Mouse (Mus musculus): ENCODE results near the gene Zfp423.

The Zfp423 gene

DNA sequence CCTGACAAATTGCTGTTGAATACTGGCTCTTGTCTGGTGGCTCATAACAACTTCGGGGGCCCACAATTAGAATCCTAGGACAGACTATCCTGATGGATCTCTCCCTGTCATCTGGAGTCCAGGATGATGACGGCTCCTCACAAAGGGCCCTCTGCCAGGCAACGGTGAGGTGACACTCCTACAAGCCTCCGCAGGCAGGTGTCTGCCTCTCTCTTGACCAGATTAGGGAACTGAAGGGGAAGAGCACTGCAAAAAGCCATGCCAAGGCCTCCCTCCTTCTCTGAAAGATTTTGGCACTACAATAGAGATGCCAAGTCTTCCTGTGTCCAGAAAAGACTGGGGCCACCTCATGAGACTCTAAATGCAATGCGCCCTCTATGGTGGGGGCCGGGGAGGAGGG, 7.1 kb downstream of the Zfp423 start:
- no peak for DNase-seq (ENCODE audit: low read depth, low spot score)

- peak; percentile 63 for DNase-seq (ENCODE audit: low read depth, low spot score)
Observed at GRCm38 (mm10) chr8:87944225-87944934, 15.0 kb downstream of the Zfp423 start.

- DNase-seq (ENCODE audit: low read depth, low spot score): no peak
Observed at GRCm38 (mm10) chr8:87943651-87944091, 15.7 kb downstream of the Zfp423 start.

GRCm38 (mm10) chr8:87940646-87941045, 18.7 kb downstream of the Zfp423 start:
- DNase-seq (ENCODE audit: low read depth, low spot score): no peak

DNA sequence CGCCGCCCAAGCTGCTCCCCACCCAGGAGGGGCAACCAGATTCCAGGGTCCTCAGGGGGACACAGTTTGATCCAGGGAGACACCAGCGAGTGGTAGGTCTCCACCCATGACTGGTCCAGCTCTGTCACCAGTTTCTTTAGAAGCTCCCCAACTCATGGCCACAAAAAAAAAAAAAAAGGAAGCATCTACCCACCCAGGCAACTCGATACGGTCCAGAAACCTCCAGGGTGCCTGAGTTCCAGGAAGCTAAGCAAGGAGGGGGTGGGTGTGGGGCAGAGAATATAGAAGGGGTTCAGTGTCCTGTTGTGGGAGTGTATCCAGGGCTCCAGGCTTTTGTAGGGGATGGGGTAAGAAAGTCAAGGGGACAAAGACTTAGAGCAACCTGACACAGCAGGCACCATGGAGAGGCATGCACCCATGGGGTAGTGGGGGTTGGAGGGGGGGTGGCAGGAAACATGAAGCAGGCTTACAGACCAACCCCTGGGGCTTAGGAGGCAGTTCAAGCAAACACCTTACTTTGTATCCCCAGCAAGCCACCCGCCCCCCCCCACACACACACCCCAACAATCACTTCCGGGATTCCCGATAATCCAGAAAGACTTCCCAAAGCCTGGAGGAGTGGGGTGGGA, 20.0 kb downstream of the Zfp423 start:
- DNase-seq (ENCODE audit: low read depth, low spot score): no peak

GRCm38 (mm10) chr8:87938351-87939232, 20.8 kb downstream of the Zfp423 start:
- DNase-seq (ENCODE audit: low read depth, low spot score): peak; percentile 83

GRCm38 (mm10) chr8:87937211-87937610, 22.2 kb downstream of the Zfp423 start:
- DNase-seq (ENCODE audit: low read depth, low spot score): no peak

DNA sequence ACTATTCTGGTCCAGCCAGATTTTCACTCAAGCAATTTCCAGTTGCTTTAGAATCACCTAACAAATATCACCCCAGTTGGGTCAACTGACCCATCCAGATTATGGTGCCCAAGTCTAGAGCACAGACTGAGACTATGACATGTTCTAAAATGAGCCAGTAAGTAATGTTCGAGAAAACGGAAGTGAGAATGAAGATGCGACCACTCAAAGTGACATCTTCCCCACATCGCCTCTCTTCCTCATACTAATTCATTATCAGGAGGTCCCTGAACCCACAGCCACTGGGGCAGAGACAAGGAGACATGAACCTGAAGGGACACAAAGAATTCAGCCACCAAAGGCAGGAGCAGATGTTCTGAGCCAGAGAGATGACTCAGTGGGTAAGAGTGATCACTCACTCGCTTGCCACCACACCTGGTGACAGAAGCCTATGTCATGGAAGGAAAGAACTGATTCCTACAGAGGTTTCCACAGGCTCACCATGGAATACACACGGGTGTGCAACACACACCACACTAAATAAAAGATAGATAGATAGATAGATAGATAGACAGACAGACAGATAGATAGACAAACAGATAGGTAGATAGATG, 24.2 kb downstream of the Zfp423 start:
- DNase-seq (ENCODE audit: low read depth, low spot score): no peak

DNA sequence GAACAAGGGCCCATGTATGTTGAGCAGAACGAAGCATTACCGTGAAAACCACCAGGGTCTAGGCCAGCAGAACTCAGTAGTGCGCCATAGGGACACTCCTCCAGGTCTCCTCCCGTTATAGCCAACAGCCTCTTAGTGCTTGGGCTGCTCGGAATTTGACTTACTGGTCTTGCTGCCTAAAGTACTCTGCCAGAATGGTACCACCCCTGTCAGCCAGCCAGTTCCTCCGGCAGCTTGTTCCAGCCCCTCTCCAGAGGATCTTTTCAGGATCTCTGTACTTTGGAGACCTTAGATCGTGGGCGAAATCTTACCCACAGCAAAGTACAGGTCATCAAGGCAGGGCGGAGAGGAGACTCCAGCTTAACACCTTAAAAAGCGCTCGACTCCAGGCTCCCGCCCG, 25.2 kb downstream of the Zfp423 start:
- DNase-seq (ENCODE audit: low read depth, low spot score): no peak

DNA sequence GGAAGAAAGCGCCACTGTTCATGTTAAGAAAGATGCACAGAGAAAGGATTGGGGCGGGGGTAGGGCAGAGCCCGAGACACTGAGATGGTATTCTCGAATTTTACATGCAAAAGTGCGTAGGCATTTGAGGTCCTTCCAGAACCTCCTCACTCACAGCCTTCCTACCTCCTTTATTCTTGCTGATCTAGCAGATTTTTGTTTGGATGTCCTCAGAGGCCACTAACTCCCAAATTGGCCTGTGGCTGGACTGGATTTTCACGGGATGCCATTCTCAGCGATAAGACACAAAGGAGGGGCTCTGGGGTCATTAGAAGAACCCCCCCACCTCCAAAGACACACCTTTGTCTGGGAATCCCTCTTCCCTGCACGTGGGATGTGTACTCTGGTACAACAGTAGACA, 25.6 kb downstream of the Zfp423 start:
- no peak for DNase-seq (ENCODE audit: low read depth, low spot score)

GRCm38 (mm10) chr8:87928857-87929256, 30.5 kb downstream of the Zfp423 start:
- DNase-seq (ENCODE audit: low read depth, low spot score): no peak

DNA sequence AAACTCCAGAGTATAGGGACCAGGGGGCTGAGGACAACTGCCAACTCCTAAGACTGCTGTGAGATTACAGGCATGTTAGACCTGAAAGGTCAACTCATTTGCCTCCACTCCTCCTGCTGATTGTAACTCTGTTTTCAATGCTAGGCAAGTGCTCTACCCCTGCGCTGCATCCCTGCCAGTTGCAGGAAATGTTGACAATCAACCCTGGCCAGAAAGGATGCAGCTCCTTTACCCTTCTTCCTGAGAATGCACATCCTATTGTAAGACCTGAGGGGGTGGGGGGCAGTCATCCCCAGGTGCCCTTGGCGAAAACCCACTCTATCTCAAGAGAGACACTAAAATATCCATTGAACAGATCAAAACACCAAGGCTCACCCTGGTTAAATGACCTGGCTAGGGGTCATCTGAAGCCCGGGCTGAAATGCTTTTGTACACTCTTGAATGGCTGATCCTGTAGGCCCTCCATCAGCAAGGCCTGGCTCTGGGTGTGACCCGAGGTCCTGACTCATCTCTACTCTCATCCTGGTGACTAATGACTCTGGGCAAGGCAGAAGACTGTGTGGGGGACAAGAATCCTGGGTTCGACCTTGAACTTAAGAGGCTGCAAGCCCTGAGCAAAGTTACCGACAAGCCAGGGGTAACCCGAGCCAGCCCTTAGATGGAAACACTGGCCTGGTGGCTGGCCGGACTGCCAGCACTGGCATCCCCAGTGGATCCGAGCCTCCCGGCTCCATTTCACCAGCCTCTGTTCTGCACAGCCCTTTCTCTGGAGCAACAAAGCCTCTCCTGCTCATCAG, 32.2 kb downstream of the Zfp423 start:
- no peak for DNase-seq (ENCODE audit: low read depth, low spot score)

DNA sequence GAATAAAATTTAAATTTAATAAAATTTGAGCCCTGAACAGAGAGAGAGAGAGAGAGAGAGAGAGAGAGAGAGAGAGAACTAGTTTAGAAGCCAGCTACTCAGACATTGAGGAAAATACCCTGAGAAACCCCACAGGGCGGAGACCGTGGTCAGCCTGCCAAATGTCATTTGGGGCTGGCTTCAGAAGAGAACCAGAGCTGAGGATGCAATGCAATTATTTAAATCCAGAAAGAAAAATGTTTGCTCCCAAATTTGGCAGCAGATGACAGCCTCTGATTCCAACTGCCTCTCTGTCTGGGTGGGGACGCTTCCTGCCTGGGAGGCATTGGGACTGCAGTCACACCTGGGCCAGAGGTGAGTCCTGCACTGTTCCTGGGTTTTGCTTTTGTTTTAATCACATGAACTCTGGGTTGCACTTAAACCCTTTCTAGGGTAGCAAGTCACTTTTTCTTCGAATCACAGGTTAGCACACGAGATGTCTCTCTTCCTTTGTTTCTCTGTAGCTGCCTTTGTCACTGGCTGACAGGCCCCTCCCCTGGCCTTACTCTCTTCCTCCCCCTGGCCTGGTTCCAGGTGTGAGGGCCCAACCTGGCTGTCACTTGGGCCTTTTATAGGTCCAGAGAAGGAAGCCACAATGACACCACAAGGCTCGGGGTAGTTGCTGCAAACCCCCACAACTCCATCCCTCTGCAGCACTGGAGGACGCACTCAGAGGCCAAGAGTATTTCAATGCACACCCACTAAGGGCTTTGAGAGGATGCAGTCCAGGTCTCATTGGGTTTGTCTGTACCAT, 33.1 kb downstream of the Zfp423 start:
- no peak for DNase-seq (ENCODE audit: low read depth, low spot score)

GRCm38 (mm10) chr8:87922936-87923335, 36.5 kb downstream of the Zfp423 start:
- no peak for DNase-seq (ENCODE audit: low read depth, low spot score)

DNA sequence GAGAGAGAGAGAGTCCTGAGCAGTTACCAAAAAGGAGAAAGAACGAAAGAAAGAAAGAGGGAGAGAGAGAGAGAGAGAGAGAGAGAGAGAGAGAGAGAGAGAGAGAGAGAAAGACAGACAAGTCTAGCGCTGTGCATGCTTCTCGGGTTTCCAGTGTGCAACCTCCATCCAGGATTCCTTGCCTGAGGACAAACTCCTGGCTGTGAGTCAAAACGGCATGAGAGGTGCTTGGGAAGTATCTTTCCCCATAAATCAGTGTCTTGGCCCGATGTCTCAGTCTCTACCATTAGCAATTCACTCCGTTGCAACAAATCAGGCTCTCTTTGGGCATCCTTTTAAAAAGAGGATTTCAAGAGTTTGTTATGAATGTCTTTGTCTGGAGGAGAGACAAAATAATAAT, 36.9 kb downstream of the Zfp423 start:
- DNase-seq (ENCODE audit: low read depth, low spot score): peak; percentile 51

GRCm38 (mm10) chr8:87918004-87918403, 41.4 kb downstream of the Zfp423 start:
- no peak for DNase-seq (ENCODE audit: low read depth, low spot score)

DNA sequence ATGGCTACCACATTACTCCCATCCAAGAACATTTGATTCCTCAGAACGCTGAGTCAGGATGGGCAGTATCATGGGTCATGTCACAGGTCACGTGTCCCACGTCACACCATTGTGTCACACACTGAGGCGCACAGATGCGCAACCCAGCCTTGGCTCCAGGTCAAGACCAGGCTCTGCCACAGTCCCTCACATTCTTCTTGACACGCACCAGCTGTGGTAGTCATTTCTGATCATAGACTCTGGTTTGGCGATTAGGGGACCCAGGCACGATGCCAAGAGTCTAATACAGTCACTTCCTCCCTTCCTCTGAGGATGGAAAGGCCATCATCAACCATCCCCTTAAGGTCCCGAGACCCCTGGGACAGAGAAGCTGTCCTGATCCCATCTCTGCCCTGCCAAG, 43.6 kb downstream of the Zfp423 start:
- no peak for DNase-seq (ENCODE audit: low read depth, low spot score)

DNA sequence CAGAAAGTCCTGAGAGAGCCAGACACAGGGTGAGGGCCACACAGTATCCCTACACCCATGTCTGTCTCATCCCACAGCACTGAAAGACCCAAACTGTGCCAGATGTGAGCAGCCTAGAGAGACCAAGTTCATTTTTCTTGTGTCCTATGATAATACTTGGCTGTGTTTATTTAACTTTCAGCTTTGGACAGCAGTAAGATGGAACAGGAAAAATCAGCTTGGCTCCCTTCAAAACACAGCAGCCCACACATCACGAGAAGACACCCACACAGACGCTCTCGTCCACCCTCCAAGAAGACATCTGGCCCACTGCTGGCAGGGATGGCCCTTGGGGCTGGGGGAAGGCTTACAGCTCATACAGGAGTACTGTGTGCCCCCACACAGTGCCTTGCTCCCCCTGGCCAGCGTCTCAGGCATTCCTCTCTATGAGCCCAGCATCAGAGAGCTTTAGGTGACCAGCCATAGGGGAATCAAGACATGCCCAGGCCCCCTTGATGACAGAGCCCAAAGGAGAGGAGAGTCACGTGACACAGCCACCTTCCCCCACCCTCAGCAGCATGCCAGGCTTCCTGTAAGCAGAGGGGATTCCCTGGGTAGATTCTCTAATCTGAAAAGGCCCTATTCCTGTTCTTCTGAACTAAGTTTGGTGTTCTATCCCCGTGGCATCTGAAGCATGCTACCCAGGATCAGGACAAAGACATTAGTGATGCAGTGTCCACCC, 45.0 kb downstream of the Zfp423 start:
- no peak for DNase-seq (ENCODE audit: low read depth, low spot score)

GRCm38 (mm10) chr8:87908940-87909339, 50.5 kb downstream of the Zfp423 start:
- DNase-seq (ENCODE audit: low read depth, low spot score): no peak

DNA sequence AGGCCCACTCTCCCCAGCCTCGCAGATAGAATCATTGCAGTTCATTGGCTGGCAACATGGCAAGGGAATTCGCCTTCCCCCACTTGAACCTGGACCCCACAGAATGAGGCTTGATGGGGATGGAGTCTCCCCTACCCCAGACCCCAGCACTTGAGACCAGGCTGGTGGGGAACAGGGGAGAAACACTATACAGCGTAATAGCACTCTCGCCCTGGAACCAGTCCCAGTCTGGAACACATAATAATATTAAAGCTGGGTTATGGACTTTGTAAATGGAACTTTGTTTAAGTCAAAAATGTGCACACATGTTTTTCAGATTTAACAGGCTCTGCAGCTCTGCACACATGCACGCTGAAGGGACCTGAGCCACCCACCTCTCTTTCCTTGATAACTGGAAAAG, 54.0 kb downstream of the Zfp423 start:
- no peak for DNase-seq (ENCODE audit: low read depth, low spot score)
